Mouse (Mus musculus) liver, embryonic 16.5 days (tissue): Measurements from ENCODE around the gene Tnfsf10. TPM values are rescaled to one million over a fixed set of nuclear protein-coding genes. Genes with fewer than 3 reads are reported as not detected.
"Not testable (repeated sequence)": the region's sequence is repeated elsewhere in the genome, so short reads cannot be mapped to it uniquely, and the experiment has no call there.

Source experiments
- ATAC-seq: fragments of 200-750 bp; cut with Nextera tagmentation; 2 replicates; pipeline ENCODE4 v1.8.0; 2017; ENCODE audit warnings: low read depth, mild to moderate bottlenecking, moderate number of reproducible peaks, moderate library complexity
- H3K27ac ChIP-seq: fragments of 300-500 bp; sonication (generic); 2 replicates; pipeline ENCODE4 v1.5.1; 2014; ENCODE audit warnings: mild to moderate bottlenecking, low read length
- H3K27me3 ChIP-seq: fragments of 300-500 bp; sonication (generic); 2 replicates; pipeline ENCODE4 v1.6.1; 2014; ENCODE audit warnings: low read depth, low read length, mixed read lengths; ENCODE audit not compliant: control insufficient read depth, insufficient read depth
- H3K36me3 ChIP-seq: fragments of 300-500 bp; sonication (generic); 2 replicates; pipeline ENCODE4 v1.6.1; 2014; ENCODE audit warnings: mild to moderate bottlenecking; ENCODE audit not compliant: control insufficient read depth, insufficient read depth
- H3K4me1 ChIP-seq: fragments of 300-500 bp; sonication (generic); 2 replicates; pipeline ENCODE4 v1.6.1; 2014; ENCODE audit warnings: low read depth, low read length, mixed read lengths; ENCODE audit not compliant: control insufficient read depth
- H3K4me2 ChIP-seq: fragments of 300-500 bp; sonication (generic); 2 replicates; pipeline ENCODE4 v1.6.1; 2014; ENCODE audit warnings: low read depth, low read length, mixed read lengths
- H3K4me3 ChIP-seq: fragments of 300-500 bp; sonication (generic); 2 replicates; pipeline ENCODE4 v1.5.1; 2014; ENCODE audit warnings: low read depth, mild to moderate bottlenecking, low read length
- H3K9ac ChIP-seq: fragments of 300-500 bp; sonication (generic); 2 replicates; pipeline ENCODE4 v1.6.1; 2014; ENCODE audit warnings: low read depth, low read length
- H3K9me3 ChIP-seq: fragments of 300-500 bp; sonication (generic); replicated peaks from 2 replicates; pipeline ENCODE4 v1.6.1; 2016; ENCODE audit warnings: low read length; ENCODE audit not compliant: control insufficient read depth
- WGBS: fragments of 180-500 bp; shearing (Covaris S2); extraction: QIAGEN DNeasy Blood & Tissue Kit; methylation state at CpG from one replicate; pipeline ENCODE4 v1.1.7; 2014; ENCODE audit not compliant: insufficient replicate concordance; 5-methylcytosine and 5-hydroxymethylcytosine counted together
- polyA plus RNA-seq: library from polyadenylated mRNA; unstranded; fragments of >200 nt; fragmentation: Nextera tagmentation; extraction: Ambion mirVana; gene quantifications from 2 replicates; pipeline ENCODE4 v1.2.1, GENCODE M21; 2015

Tnfsf10 gene
- polyA plus RNA-seq, 1 experiment from 2014 or later, result 0.17 TPM

- H3K27me3 ChIP-seq, result no peaks in the 10 kb centered on the region
These were observed 33.6 kb upstream of the Tnfsf10 start for GRCm38 (mm10) chr3:27283071-27283713.

GRCm38 (mm10) chr3:27283796-27284195 lies 33.0 kb upstream of the Tnfsf10 start:
- H3K9ac ChIP-seq, result no peak overlapping the region; the same call in 1 of the 2 replicates
- no peaks in the 10 kb centered on the region for H3K36me3 ChIP-seq
- H3K4me1 ChIP-seq, result peaks cover 13% of the 10 kb centered on the region
- no peak for ATAC-seq
- H3K27ac ChIP-seq, result no peak overlapping the region
- peak overlapping the region; percentile 63 for H3K4me2 ChIP-seq
- WGBS, result 67% methylated on average over 7 of the region's 7 CpGs
- no peaks in the 10 kb centered on the region for H3K9me3 ChIP-seq
- H3K4me3 ChIP-seq, result peak overlapping the region; percentile 40; the same call in 1 of the 2 replicates
- H3K27me3 ChIP-seq, result no peaks in the 10 kb centered on the region

More at GRCm38 (mm10) chr3:27283071-27283713, 33.6 kb upstream of the Tnfsf10 start:
- Histone ChIP-seq H3K9ac (peak overlapping the region; percentile 33; the same call in 1 of the 2 replicates), H3K9me3 (no peaks in the 10 kb centered on the region), H3K27ac (no peak overlapping the region; the same call in 1 of the 2 replicates), H3K4me2 (peak overlapping the region; percentile 63), H3K4me3 (peak overlapping the region; percentile 40), H3K36me3 (no peaks in the 10 kb centered on the region), H3K4me1 (peaks cover 13% of the 10 kb centered on the region)
- 6% methylated on average over 27 of the region's 27 CpGs for WGBS
- peak; percentile 43 for ATAC-seq

- no peaks in the 10 kb centered on the region for H3K36me3 ChIP-seq
- no peak overlapping the region for H3K4me2 ChIP-seq
- no peak overlapping the region for H3K27ac ChIP-seq
- no peaks in the 10 kb centered on the region for H3K9me3 ChIP-seq
- 80% methylated on average over 5 of the region's 5 CpGs for WGBS
- no peak overlapping the region for H3K4me3 ChIP-seq
- peaks cover 13% of the 10 kb centered on the region for H3K4me1 ChIP-seq
- H3K9ac ChIP-seq, result no peak overlapping the region
- H3K27me3 ChIP-seq, result no peaks in the 10 kb centered on the region
- ATAC-seq, result no peak
These were observed 32.6 kb upstream of the Tnfsf10 start for GRCm38 (mm10) chr3:27284227-27284626.

- no peak overlapping the region for H3K9ac ChIP-seq
- no peaks in the 10 kb centered on the region for H3K36me3 ChIP-seq
- 32% methylated on average over 9 of the region's 9 CpGs for WGBS
- H3K9me3 ChIP-seq, result no peaks in the 10 kb centered on the region
- H3K27me3 ChIP-seq, result no peaks in the 10 kb centered on the region
- peaks cover 13% of the 10 kb centered on the region for H3K4me1 ChIP-seq
- H3K27ac ChIP-seq, result no peak overlapping the region
- H3K4me3 ChIP-seq, result no peak overlapping the region
- no peak overlapping the region for H3K4me2 ChIP-seq
- ATAC-seq, result peak; percentile 28; the same call in 1 of the 2 replicates
These were observed 31.8 kb upstream of the Tnfsf10 start for GRCm38 (mm10) chr3:27285072-27285471.

GRCm38 (mm10) chr3:27288301-27288700 lies 28.5 kb upstream of the Tnfsf10 start:
- Histone ChIP-seq H3K36me3 (no peaks in the 10 kb centered on the region), H3K27ac (no peak overlapping the region), H3K4me3 (no peak overlapping the region), H3K9ac (no peak overlapping the region), H3K4me2 (no peak overlapping the region), H3K4me1 (peaks cover 3% of the 10 kb centered on the region), H3K9me3 (no peaks in the 10 kb centered on the region), H3K27me3 (no peaks in the 10 kb centered on the region)
- WGBS, result 32% methylated on average over 2 of the region's 2 CpGs
- no peak for ATAC-seq

GRCm38 (mm10) chr3:27288909-27289308 lies 27.9 kb upstream of the Tnfsf10 start:
- WGBS, result 19% methylated on average over 8 of the region's 8 CpGs
- no peaks in the 10 kb centered on the region for H3K36me3 ChIP-seq
- H3K4me3 ChIP-seq, result no peak overlapping the region
- H3K27ac ChIP-seq, result no peak overlapping the region
- no peaks in the 10 kb centered on the region for H3K27me3 ChIP-seq
- H3K4me1 ChIP-seq, result no peaks in the 10 kb centered on the region; the same call in 1 of the 2 replicates
- no peak for ATAC-seq
- no peaks in the 10 kb centered on the region for H3K9me3 ChIP-seq
- no peak overlapping the region for H3K4me2 ChIP-seq
- no peak overlapping the region for H3K9ac ChIP-seq

GRCm38 (mm10) chr3:27290285-27290684 lies 26.5 kb upstream of the Tnfsf10 start:
- no peaks in the 10 kb centered on the region for H3K9me3 ChIP-seq
- H3K27ac ChIP-seq, result no peak overlapping the region
- no peak overlapping the region for H3K4me2 ChIP-seq
- ATAC-seq, result no peak
- WGBS, result 71% methylated on average over 5 of the region's 5 CpGs
- H3K27me3 ChIP-seq, result no peaks in the 10 kb centered on the region
- no peaks in the 10 kb centered on the region for H3K4me1 ChIP-seq
- H3K4me3 ChIP-seq, result no peak overlapping the region
- no peak overlapping the region for H3K9ac ChIP-seq
- H3K36me3 ChIP-seq, result no peaks in the 10 kb centered on the region

- not testable (repeated sequence) for H3K9me3 ChIP-seq, H3K36me3 ChIP-seq, H3K9ac ChIP-seq, H3K27ac ChIP-seq, H3K4me2 ChIP-seq, H3K4me1 ChIP-seq, ATAC-seq, H3K4me3 ChIP-seq, H3K27me3 ChIP-seq
- 66% methylated on average over 5 of the region's 5 CpGs for WGBS
These were observed 25.9 kb upstream of the Tnfsf10 start for GRCm38 (mm10) chr3:27290945-27291344.

- WGBS, result 54% methylated on average over 4 of the region's 4 CpGs
- H3K9ac ChIP-seq, H3K4me2 ChIP-seq, ATAC-seq, H3K36me3 ChIP-seq, H3K27me3 ChIP-seq, H3K4me3 ChIP-seq, H3K9me3 ChIP-seq, H3K27ac ChIP-seq, H3K4me1 ChIP-seq: not testable (repeated sequence)
These were observed 25.4 kb upstream of the Tnfsf10 start for GRCm38 (mm10) chr3:27291411-27291810.
